Mouse (Mus musculus): Measurements from ENCODE around the gene Lrig1.

- TF ChIP-seq CTCF (IDR thresholded peaks at IDR 0.05; ENCODE audit: low read depth) = no peak
- TF ChIP-seq EP300 (optimal IDR thresholded peaks at IDR 0.05) = no peak
Measured at GRCm38 (mm10) chr6:94666432-94667119, 33.4 kb downstream of the Lrig1 start.
